Mouse (Mus musculus) lung, postnatal 4 days (tissue): ENCODE data around the gene Psmb4.
"Not testable (repeated sequence)": the region's sequence is repeated elsewhere in the genome, so short reads cannot be mapped to it uniquely, and the experiment has no call there.

Experiments used
- DNase-seq, 2 experiments: peaks; one replicate each; pipeline ENCODE4 v3.0.0; 2021

Psmb4 gene

GRCm38 (mm10) chr3:94886316-94887224 is at the start of gene Psmb4:
TSS of gene Psmb4 (minus strand) at chr3:94886961.
- DNase-seq = peak; percentile 88 to 89

- DNase-seq = not testable (repeated sequence)
These were observed 49.4 kb upstream of the Psmb4 start for GRCm38 (mm10) chr3:94936147-94936546.

DNA sequence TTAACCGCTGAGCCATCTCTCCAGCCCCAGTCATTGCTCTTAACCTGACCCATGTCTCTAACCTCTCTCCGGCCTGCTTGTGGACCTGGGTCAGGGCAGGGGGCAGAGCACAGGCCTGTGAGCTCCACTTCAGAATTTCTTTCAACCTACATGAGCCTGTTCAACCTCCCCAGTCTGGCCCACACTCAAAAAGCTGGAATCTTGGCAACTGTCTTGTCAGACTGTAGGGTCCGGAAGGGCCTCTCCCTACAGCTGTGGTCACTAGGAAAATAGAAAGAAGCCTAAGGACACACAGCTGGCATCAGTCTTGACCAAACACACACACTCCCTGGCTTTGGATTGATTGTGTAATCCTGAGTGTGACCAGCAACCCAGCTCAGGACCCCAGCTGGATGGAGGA is 48.6 kb upstream of the Psmb4 start:
- DNase-seq = peak; percentile 79 to 88

- not testable (repeated sequence) for DNase-seq
These were observed 47.8 kb upstream of the Psmb4 start for GRCm38 (mm10) chr3:94934564-94934963.

GRCm38 (mm10) chr3:94933604-94934003 is 46.8 kb upstream of the Psmb4 start:
- DNase-seq = not testable (repeated sequence)

DNA sequence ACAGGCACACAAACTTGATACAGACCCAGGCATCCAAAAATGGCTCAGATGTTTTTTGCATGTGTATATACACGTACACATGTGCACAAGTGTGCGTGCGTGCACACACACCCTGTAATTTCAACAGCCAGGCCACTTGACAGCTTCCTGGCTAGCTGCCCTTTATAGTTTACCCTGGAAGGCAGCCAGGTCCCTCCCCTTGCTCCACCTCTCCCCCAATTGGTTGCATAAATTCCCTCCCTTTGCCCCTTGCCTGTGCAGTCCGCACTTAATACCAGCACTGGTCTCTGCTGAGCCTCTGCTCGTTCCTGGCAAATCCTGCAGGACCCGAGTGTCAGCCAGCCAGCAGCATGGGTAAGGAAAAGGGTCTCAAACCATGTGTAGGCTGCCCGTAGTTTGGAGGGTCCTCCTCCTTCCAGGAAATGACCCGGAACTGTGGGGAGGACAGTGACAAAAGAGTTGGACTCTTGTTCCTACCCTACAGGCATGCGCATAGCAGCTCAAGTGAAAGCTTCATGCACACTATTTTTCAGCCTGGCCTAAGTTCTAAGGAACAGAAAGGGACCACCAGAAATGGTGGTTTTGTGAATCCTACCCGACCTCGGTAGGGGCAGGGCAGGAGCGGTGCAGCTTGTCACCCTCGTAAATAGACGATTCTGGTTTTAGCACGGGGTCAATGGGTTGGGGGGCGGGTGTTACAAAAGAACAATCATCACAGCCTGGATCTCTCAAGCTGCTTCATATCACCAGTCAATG is 46.2 kb upstream of the Psmb4 start, which contains the start of gene Selenbp1:
Gene Selenbp1 (plus strand): TSS at position 248 of the 756 bp plus-strand sequence.
- DNase-seq = peak; percentile 95 to 96

DNA sequence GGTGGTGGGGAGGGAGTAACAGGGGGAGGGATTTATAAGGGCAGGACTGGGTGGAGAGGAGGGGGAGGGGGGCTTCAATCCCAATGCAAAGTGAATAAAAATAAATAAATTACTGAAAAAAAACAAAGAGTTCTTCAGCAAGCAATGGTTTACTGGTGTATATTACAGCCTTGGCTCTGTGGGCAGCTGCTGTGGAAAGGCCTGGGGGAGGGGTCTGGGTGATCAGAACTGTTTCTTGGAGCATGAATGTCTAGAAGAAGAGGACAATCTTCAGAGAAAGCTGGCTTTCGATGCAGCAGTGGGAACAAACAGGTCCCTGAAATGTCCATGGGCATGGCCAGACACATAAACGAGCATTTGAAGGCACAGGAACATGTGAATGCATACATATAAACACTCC is 45.5 kb upstream of the Psmb4 start:
- DNase-seq = peak in 1 of 2 experiments; percentile 39

DNA sequence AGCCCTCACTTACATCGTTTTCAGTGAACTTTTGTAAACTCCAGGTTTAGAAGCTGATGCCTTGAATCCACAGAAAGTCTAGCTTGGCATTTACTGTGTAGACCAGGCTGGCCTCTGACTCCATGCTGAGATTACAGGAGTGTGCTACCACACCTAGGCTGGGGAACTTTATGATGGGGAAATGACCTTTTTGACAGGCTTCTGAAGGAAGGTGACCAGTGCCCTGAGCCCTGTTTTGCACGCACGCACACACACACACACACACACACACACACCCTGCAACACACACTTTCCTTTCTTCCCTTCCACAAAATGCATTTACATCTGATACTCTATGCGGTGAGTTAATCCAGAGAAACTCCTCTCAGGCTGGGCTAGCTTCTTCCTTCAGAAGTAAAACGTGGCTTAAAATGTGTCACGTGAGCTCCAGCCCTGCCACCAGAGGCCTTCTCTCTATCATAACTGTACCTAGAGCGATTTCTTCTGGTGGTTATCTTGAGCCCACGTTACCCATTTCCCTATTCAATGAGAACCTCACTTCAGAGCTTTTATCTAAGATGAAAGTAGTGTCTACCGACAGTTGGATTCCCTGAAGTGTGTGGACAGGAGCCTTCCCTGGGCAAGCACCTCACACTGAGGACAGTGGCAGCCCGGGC is 44.8 kb upstream of the Psmb4 start:
- not testable (repeated sequence) for DNase-seq

DNA sequence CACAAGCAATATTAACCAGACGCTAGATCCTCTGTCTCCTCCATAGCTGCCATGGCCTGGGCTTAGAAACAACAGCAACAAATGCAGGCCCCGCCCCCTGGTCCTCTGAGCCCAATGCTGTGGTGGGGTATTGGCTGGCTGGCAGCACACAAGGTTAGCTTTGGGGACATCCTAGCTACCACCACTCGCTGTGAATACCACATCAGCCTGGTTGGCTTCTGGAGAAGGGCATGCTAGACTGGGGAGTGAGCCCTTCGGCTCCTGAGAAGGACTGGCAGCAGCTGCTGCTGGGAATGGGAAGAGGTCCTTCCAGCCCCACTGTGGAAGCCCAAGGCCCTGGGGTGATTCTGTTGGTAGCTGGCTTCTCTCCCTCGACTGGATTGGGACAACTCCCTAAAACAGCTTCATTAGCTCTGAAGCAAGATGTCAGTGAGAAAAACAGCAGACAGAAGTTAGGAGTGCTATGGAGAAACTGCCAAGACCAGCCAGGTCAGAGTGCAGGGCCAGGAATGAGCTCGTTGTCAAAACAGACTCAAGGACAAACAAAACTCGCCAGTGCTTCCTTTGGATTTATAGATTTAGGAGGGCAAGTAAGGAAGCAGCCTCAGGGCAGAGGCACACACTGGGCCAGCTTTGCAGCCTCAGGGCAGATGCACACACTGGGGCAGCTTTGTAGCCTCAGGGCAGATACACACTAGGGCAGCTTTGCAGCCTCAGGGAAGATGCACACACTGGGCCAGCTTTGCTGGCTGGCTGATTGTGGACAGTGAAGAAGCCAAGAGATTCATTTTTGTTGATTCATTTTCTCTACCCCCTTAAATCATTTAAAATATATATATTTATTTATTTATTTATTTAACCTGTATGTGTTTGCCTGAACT is 43.9 kb upstream of the Psmb4 start:
- DNase-seq = peak; percentile 46 to 77

GRCm38 (mm10) chr3:94928979-94929378 is 42.2 kb upstream of the Psmb4 start:
- not testable (repeated sequence) for DNase-seq

- not testable (repeated sequence) for DNase-seq
These were observed 39.6 kb upstream of the Psmb4 start for GRCm38 (mm10) chr3:94926301-94926736.

GRCm38 (mm10) chr3:94924688-94925087 is 37.9 kb upstream of the Psmb4 start:
- DNase-seq = no peak

- no peak for DNase-seq
These were observed 35.6 kb upstream of the Psmb4 start for GRCm38 (mm10) chr3:94922333-94922732.

DNA sequence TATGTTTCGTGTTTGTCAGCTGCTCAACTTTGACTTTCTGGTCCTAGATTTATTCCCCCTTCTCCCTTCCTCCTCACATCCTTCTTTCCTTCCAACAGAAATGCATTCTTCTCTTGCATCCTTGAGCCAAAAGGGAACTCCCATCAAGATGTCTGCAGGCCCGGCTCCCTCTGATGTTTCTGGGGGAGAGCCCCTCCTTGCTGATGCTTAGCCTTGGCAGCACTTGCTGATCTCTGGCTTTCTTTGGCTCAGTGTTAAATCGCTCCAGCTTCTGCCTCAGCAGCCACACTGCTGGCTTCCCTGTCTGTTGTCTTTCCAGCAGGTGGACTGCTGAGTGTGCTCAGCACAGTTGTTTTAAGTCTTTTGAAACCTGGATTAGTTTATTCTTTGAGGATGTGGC is 34.3 kb upstream of the Psmb4 start:
- DNase-seq = no peak

GRCm38 (mm10) chr3:94918845-94919244 is 32.1 kb upstream of the Psmb4 start:
- no peak for DNase-seq

- peak; percentile 54 to 74 for DNase-seq
These were observed 31.1 kb upstream of the Psmb4 start for GRCm38 (mm10) chr3:94917816-94918361.

- DNase-seq = peak; percentile 30 to 52
These were observed 29.4 kb upstream of the Psmb4 start for GRCm38 (mm10) chr3:94915903-94916741.

GRCm38 (mm10) chr3:94913801-94914200 is 27.0 kb upstream of the Psmb4 start:
- DNase-seq = peak in 1 of 2 experiments; percentile 15

DNA sequence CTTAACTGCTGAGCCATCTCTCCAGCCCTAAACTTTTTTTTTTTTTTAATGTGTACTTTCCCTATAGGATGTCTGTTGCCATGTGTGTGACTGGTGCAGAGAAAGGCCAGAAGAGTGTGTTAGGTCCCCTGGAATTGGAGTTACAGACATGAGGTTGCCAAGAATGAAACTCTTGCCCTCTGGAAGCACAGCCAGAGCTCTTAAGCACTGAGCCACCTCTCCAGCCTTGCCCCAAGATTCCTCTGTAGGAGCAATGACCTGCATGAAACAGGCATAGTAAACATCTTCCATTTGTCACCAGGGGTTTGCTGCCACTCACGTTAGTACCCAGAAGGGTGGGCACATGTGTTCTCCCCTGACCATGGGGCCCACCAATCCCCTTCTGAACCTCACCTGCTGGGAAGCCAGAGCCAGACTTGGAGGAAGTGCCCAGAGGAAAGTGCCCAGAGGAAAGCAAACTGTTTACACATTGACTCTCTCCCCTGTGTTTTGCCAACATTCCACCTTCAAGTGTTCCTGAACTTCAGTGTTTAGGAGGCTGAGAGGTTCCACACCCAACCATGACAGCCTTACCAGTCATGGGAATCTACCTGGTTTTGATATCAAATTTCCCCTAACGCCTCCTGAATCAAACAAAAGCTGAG is 24.4 kb upstream of the Psmb4 start:
- peak; percentile 52 to 69 for DNase-seq

DNA sequence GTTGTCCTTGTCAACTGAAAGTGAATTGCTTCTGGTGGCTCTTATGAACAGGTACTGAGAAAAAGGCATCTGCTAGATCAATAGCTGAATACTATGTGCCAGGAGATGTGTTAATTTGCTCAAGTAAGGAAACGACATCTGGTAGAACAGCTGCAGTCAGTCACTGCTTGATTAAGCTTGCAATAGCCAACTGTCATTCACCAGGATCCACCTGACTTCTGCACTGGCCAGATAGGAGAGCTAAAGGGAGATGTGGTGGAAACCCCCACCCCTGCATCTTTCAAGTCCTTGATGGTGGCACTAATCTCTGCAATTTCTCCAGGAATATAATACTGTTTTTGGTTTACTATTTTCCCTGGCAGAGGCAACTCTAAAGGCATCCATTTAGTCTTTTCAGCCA is 19.7 kb upstream of the Psmb4 start:
- DNase-seq = no peak
